Mouse (Mus musculus): Measurements from ENCODE around the gene Zfp977. TPM values are rescaled to one million over a fixed set of nuclear protein-coding genes. Genes with fewer than 3 reads are reported as not detected.
"Not testable (repeated sequence)": the region's sequence is repeated elsewhere in the genome, so short reads cannot be mapped to it uniquely, and the experiment has no call there.

The Zfp977 gene
- polyA plus RNA-seq (2015; fragmentation: Nextera tagmentation; extraction: Ambion mirVana): 1.3 and 1.5 TPM in 2 replicates

- H3K36me3 ChIP-seq; H3K27me3 ChIP-seq (replicated peaks); H3K4me1 ChIP-seq; ATAC-seq (ENCODE audit: extremely low read depth, insufficient number of reproducible peaks, low FRiP score, low TSS enrichment); H3K9ac ChIP-seq; H3K27ac ChIP-seq (replicated peaks); H3K4me2 ChIP-seq; H3K4me3 ChIP-seq: not testable (repeated sequence)
- peaks cover 43% of the 10 kb centered on the region for H3K9me3 ChIP-seq
- 79% methylated on average over 11 of the region's 11 CpGs for WGBS
Measured at GRCm38 (mm10) chr7:42592413-42592812, at the start of gene Zfp977. Gene Zfp977 (minus strand): TSS chr7:42592547.

DNA sequence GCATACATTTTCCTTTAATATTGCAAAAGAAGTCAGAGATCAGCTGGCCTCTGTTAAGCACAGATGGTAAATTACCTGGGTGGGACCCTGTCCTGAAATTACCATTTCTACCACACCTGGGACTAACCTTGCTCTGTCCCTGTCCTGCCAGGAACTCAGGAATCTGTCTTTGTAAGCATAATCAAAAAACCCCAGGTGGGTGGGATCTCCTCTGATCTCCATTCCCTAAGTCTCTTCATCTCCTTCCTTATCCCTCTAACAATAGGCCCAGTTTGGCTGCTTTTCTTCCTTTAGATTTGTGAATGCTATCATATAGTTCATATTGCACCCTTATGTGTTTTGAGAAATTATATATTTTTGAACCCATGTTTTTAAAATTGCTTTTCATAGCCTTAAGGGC, 38.7 kb upstream of the Zfp977 start:
- not testable (repeated sequence) for H3K4me3 ChIP-seq; ATAC-seq (ENCODE audit: extremely low read depth, insufficient number of reproducible peaks, low FRiP score, low TSS enrichment); H3K4me1 ChIP-seq

DNA sequence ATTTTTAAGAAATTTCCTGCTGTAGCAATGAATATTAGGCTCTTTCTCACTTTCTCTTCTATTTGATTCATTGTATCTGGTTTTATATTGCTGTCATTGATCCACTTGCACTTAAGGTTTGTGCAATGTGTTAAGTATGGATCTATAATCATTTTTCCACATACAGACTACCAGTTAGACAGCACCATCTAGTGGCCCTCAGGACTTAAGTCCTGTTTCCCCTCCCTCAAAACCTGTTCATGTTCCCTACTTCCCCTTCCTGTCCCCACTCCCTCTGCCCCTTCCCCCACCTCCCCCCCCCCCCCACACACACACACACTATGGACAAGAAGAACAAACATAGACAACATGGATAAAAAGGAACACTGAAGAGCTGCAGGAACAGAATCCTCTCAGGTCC, 3.3 kb upstream of the Zfp977 start:
- H3K4me1 ChIP-seq; H3K27ac ChIP-seq (replicated peaks); H3K36me3 ChIP-seq; ATAC-seq (ENCODE audit: extremely low read depth, insufficient number of reproducible peaks, low FRiP score, low TSS enrichment); H3K4me2 ChIP-seq; H3K27me3 ChIP-seq (replicated peaks); H3K4me3 ChIP-seq; H3K9ac ChIP-seq: not testable (repeated sequence)
- peaks cover 50% of the 10 kb centered on the region for H3K9me3 ChIP-seq

More for the DNA sequence above, 38.7 kb upstream of the Zfp977 start:
- not testable (repeated sequence) for H3K36me3 ChIP-seq; H3K27me3 ChIP-seq (replicated peaks); H3K4me2 ChIP-seq; H3K27ac ChIP-seq (replicated peaks); H3K9ac ChIP-seq
- peaks cover 31% of the 10 kb centered on the region for H3K9me3 ChIP-seq

GRCm38 (mm10) chr7:42591311-42591710, 1.0 kb downstream of the Zfp977 start:
- H3K4me2 ChIP-seq: not testable (repeated sequence)
- peaks cover 49% of the 10 kb centered on the region for H3K9me3 ChIP-seq

DNA sequence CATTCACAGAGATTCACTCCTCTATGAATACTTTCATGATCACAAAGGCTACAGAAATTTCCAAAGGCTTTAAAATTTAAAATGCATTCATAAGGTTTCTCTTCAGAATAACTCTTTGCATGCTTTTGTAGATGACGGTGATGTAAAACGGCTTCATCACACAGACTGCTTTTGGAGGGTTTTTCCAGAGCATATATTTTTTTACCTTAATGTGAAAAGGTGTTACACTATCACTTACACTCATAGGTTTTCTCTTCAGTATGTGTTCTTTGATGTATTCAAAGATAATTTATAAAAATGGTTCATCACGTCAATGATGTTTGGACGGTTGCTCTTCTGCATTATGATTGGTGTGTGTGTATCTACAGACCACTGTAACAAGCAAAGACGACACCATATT, 13.9 kb downstream of the Zfp977 start, which contains the start of gene Gm21028:
TSS of gene Gm21028 (minus strand) at position 101 of the 400 bp plus-strand sequence.
- Histone ChIP-seq H3K27me3 (replicated peaks) (no peaks in the 10 kb centered on the region), H3K9ac (no peak within 1 kb of the TSS), H3K4me3 (no peak within 1 kb of the TSS), H3K9me3 (peaks cover 80% of the 10 kb centered on the region), H3K36me3 (peaks cover 20% of the 10 kb centered on the region), H3K4me2 (no peak within 1 kb of the TSS), H3K27ac (replicated peaks) (no peak within 1 kb of the TSS), H3K4me1 (no peaks in the 10 kb centered on the region)
- no peak for ATAC-seq (ENCODE audit: extremely low read depth, insufficient number of reproducible peaks, low FRiP score, low TSS enrichment)
- WGBS: 88% methylated on average over 5 of the region's 5 CpGs

More at GRCm38 (mm10) chr7:42591311-42591710, 1.0 kb downstream of the Zfp977 start:
- not testable (repeated sequence) for H3K4me3 ChIP-seq; ATAC-seq (ENCODE audit: extremely low read depth, insufficient number of reproducible peaks, low FRiP score, low TSS enrichment); H3K9ac ChIP-seq; H3K36me3 ChIP-seq; H3K4me1 ChIP-seq; H3K27ac ChIP-seq (replicated peaks); H3K27me3 ChIP-seq (replicated peaks)

DNA sequence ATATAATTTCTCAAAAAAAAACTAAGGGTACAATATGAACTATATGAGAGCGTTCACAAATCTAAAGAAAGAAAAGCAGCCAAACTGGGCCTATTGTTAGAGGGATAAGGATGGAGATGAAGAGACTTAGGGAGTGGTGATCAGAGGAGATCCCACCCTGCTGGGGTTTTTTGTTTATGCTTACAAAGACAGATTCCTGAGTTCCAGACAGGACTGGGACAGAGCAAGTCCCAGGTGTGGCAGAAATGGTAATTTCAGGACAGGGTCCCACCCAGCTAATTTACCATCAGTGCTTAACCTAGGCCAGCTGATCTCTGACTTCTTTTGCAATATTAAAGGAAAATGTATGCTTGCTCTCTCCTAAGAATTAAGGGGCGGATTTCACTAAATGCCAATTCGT, 40.6 kb downstream of the Zfp977 start:
- Histone ChIP-seq H3K4me2 (no peak overlapping the region), H3K36me3 (no peaks in the 10 kb centered on the region), H3K27me3 (replicated peaks) (no peaks in the 10 kb centered on the region), H3K9me3 (peaks cover 20% of the 10 kb centered on the region), H3K9ac (no peak overlapping the region), H3K4me3 (no peak overlapping the region), H3K27ac (replicated peaks) (no peak overlapping the region), H3K4me1 (no peaks in the 10 kb centered on the region)
- ATAC-seq (ENCODE audit: extremely low read depth, insufficient number of reproducible peaks, low FRiP score, low TSS enrichment): no peak
- 58% methylated on average over 3 of the region's 3 CpGs for WGBS

Small RNA genes lying within 50 kb of the gene (microRNA-seq; reads per million reads assigned to microRNA genes)
- not detected for gene Gm24938

Other genes starting within 250 kb of the Zfp977 start
- gene 4933421I07Rik, start 144.4 kb downstream of the Zfp977 start, polyA plus RNA-seq (2015; fragmentation: Nextera tagmentation; extraction: Ambion mirVana): not detected in 2 replicates
- gene Zfp141, start 86.8 kb downstream of the Zfp977 start, polyA plus RNA-seq (2015; fragmentation: Nextera tagmentation; extraction: Ambion mirVana): 4.7 and 5.3 TPM in 2 replicates
- not detected in 2 replicates for gene Gm21028, start 14.0 kb downstream of the Zfp977 start, polyA plus RNA-seq (2015; fragmentation: Nextera tagmentation; extraction: Ambion mirVana)
- gene Zfp976, start 50.0 kb upstream of the Zfp977 start, polyA plus RNA-seq (2015; fragmentation: Nextera tagmentation; extraction: Ambion mirVana): 1.7 and 2.4 TPM in 2 replicates
- gene Zfp975, start 100.2 kb upstream of the Zfp977 start, polyA plus RNA-seq (2015; fragmentation: Nextera tagmentation; extraction: Ambion mirVana): 5.9 and 6.9 TPM in 2 replicates
- not detected in 2 replicates for gene Gm17067, start 134.5 kb upstream of the Zfp977 start, polyA plus RNA-seq (2015; fragmentation: Nextera tagmentation; extraction: Ambion mirVana)
- not detected in 2 replicates for gene Vmn2r62, start 201.0 kb upstream of the Zfp977 start, polyA plus RNA-seq (2015; fragmentation: Nextera tagmentation; extraction: Ambion mirVana)

Data from heart, embryonic 13.5 days (tissue).